Mouse (Mus musculus) bone marrow macrophage, adult 2 months (primary cell): ENCODE results near the gene Phldb2.

Source experiments
- CTCF ChIP-seq: IDR thresholded peaks from 2 replicates; pipeline ENCODE4 v1.5.1; 2012; ENCODE audit warnings: low read depth, mild to moderate bottlenecking, low read length, moderate library complexity
- POLR2A ChIP-seq: IDR thresholded peaks from 2 replicates; pipeline ENCODE4 v1.6.1; 2012; ENCODE audit warnings: mild to moderate bottlenecking, low read depth, low read length, borderline replicate concordance

GRCm38 (mm10) chr16:45837541-45838342 lies 115.7 kb downstream of the Phldb2 start:
- TF ChIP-seq CTCF (no peak), POLR2A (no peak)
